In the genomic region with DNA sequence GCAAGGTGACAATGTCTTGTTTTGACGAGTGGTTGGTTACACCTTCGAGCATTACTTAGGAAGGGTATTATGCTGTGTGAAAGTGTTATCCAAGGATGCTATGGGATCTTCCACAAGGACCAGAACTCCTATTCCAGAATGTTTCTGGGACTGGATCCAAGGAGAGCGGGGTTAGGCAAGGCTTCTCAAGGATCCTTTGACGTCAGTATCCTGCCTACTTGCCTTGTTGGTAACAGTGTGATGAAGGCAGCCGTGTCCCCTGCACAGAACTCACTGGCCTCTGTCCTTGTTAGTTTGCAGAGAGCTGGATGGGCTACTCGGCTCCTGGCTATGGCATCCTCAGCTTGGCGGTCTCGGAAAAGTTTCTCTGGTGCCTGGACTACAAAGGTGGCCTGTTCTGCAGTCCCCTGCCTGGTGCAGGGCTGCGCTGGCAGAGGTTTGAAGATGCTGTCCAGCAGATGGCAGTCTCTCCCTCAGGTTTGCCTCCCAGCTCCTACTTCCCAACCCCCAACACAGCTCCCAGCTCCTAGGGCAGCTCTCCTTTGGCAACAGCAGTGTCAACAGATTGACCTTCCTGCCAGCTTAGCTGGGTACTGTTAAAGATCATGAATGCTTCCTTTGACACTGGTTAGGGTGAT, we compare ENCODE assay signal across 8 mouse cellular contexts. TPM values are rescaled to one million over a fixed set of nuclear protein-coding genes. Genes with fewer than 3 reads are reported as not detected.
DNase-seq lines count a peak whose midpoint lies in the region; ATAC-seq lines count a peak whose summit lies in the region.

No protein-coding gene starts in this region.

- intact Hi-C loops in gastrocnemius, postnatal 14 days (cut with DNase I; ENCODE audit: low total_unique reads) = no loop called here

- DNase-seq in adrenal gland, adult 18-20 months (ENCODE audit: low spot score in 2 of 2) = peak; percentile 73 to 82
- peak; percentile 90 for DNase-seq in embryo, embryonic 10 days (ENCODE audit: low spot score)
- DNase-seq in gastrocnemius, postnatal 14 days = peak; percentile 83
- DNase-seq in induced T-regulatory cell, adult 2 months (ENCODE audit: low read depth) = peak; percentile 77
- peak; percentile 63 to 83 for DNase-seq in left cerebral cortex, adult 8-10 months (ENCODE audit: low spot score in 2 of 2)
- DNase-seq in right cerebral cortex, postnatal 4 days = peak; percentile 74
- peak; percentile 67 for DNase-seq in yolk sac, embryonic 10.5 days (ENCODE audit: low spot score)

- peak; percentile 91 for ATAC-seq in megakaryocyte progenitor cell, adult 5-6 weeks (replicated peaks; ENCODE audit: poor library complexity)

RNA-seq across cellular contexts. Expression of gene Ankrd9, which starts 42.7 kb away (rescaled TPM):
- 10 to 100 TPM; 29.7 to 39.8 TPM for total RNA-seq in adrenal gland, adult 18-20 months (2021)
- 100 to 1,000 TPM in 1 of 2 experiments, 10 to 100 TPM in 1; 87.2 to 221 TPM for total RNA-seq in gastrocnemius, postnatal 14 days (2021)
- 10 to 100 TPM; 13.6 to 18.7 (median 16.5) TPM for total RNA-seq in left cerebral cortex, adult 8-10 months (2022)
- total RNA-seq in megakaryocyte progenitor cell, adult 5-6 weeks (2015) = 1.1 and 1.4 TPM in 2 replicates
- 1.8 and 4.6 TPM in 2 replicates for total RNA-seq in megakaryocyte progenitor cell, adult 5-6 weeks (2017)

RNA-seq across cellular contexts. Expression of gene Tecpr2, which starts 47.0 kb away (rescaled TPM):
- 10 to 100 TPM in 1 of 2 experiments, 1 to 10 TPM in 1; 8.1 to 11.2 TPM for total RNA-seq in adrenal gland, adult 18-20 months (2021)
- 1 to 10 TPM; 2.7 to 2.8 TPM for total RNA-seq in gastrocnemius, postnatal 14 days (2021)
- total RNA-seq in left cerebral cortex, adult 8-10 months (2022) = 10 to 100 TPM; 45.8 to 51.8 (median 49.3) TPM
- total RNA-seq in megakaryocyte progenitor cell, adult 5-6 weeks (2015) = 4.7 and 5.0 TPM in 2 replicates
- total RNA-seq in megakaryocyte progenitor cell, adult 5-6 weeks (2017) = 6.8 and 7.4 TPM in 2 replicates

RNA-seq across cellular contexts. Expression of gene Cinp, which starts 47.2 kb away (rescaled TPM):
- total RNA-seq in adrenal gland, adult 18-20 months (2021) = 10 to 100 TPM; 36.2 to 40.4 TPM
- 10 to 100 TPM; 30.5 to 32.9 TPM for total RNA-seq in gastrocnemius, postnatal 14 days (2021)
- 10 to 100 TPM; 76.5 to 77.3 (median 76.7) TPM for total RNA-seq in left cerebral cortex, adult 8-10 months (2022)
- 50.2 and 53.2 TPM in 2 replicates for total RNA-seq in megakaryocyte progenitor cell, adult 5-6 weeks (2015)
- 74.6 and 100 TPM in 2 replicates for total RNA-seq in megakaryocyte progenitor cell, adult 5-6 weeks (2017)

Comparison
In these comparisons a context has a peak if more than half of its experiments do, and no peak if none do; other contexts are left out.
1. Peak in every context shown above with its lines: DNase-seq and ATAC-seq.